Mouse (Mus musculus): ENCODE measurements around the gene Bicd1.

Gene Bicd1

DNA sequence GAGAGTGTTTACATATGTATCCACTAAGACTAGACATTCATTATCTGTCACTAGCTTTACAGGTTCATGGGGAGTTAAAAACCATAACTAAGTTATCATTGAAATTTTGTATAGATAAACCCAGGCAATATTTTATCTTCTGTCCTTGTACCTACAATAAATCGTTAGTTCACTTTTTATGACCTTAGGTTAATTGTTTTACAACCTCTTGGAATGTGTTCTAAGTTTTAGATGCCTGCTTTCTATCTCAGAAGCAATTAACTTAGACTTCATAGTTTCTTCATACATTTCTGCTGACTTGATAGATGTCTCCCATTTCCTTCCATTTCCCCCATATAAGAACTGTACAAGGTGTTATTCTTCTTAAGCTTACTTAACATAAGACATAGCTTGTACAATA, 158.5 kb downstream of the Bicd1 start:
- no peak for DNase-seq (ENCODE audit: low spot score in 2 of 2)

DNA sequence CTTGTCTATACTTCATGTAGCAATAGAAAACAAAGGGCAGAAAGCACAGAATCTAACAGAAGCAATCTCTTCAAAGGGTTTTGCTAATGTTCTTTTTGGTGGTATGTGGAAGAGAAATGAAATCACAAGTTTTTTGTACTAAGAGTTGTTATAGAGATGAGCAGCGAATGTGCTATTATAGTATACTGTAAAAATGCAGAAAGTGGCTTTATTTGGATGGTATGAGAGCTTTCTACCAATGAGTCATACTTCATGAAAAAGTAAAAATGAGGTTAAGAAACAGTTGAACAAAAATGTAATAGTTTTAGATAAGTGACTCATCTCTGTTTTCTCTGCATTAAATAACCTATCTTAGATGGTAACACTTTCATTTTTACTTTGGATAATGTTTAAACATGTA, 165.6 kb downstream of the Bicd1 start:
- DNase-seq (ENCODE audit: low spot score in 2 of 2): no peak

DNA sequence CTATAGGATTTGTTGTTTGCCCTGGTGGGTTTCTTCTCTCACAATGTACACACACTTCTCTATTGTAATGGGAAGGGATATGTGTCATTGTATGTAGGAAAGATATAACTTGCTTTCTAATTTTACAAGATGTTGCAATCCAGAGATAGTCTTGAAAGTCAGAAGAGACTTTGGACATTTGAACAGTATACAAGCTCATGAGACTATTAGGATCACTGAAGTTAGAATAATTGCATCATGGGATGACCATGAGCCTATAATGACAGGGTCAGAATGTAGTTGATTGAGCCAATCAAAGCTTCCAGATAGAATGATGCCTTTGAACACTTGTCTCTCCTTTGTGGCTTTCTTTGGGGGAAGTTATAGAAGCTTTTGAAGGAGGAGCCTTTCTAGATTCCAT, 171.4 kb downstream of the Bicd1 start:
- DNase-seq (ENCODE audit: low spot score in 2 of 2): no peak

DNA sequence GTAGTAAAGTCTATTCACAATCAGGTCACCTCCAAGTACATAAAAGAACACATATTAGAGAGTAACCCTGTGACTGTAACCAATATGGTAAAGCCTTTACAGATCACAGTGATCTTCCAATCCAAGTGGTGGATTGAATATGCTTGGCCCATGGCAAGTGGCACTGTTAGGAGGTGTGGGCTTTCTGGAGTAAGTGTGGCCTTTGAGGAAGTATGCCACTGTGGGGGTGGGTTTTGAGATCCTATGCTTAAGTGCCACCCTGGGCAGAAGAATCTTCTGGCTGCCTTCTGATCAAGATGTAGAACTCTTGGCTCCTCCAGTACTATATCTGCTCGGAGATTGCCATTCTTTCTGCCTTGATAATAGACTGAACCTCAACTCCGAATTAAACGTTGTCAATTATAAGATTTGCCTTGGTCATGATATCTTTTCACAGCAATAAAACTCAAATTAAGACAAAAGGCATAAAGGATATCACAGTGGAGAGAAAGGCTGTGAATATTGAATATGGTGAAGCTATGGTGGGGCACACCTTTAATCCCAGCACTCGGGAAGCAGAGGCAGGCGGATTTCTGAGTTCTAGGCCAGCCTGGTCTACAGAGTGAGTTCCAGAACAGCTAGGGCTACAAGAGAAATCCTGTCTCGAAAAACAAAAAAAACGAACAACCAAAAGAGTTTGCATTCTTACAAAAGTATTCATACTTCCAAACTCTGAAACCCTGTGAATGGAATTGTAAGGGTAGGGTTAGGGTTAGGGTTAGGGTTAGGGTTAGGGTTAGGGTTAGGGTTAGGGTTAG, 177.2 kb downstream of the Bicd1 start:
- no peak for DNase-seq (ENCODE audit: low spot score in 2 of 2)

All from spleen, postnatal 14 days (tissue).